Mouse (Mus musculus): ENCODE measurements around the gene Sytl1. TPM values are rescaled to one million over a fixed set of nuclear protein-coding genes. Genes with fewer than 3 reads are reported as not detected.

Gene Sytl1
- total RNA-seq, 1 experiment from 2014 or later, result 4.4 TPM

DNA sequence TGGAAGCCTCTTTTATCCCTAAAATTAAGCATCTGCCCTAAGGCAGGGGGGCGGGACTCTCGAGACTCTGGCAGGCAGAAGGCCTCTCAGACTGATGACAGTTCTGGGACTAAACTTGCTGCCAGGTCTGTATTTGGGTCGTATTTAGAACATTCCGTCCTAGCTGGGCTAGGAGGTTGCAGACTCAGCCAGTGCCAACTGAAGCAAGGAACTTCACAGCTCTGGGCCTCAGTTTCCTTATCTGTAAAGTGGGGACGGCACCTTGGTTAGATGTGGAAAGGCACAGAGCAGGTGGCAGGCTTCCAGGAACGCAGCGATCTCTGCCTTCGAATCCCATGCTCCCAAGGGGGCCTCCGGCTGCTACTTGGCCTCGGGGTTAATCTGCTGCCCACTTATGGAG is 36.8 kb downstream of the Sytl1 start:
- no peak for ATAC-seq (replicated peaks; ENCODE audit: insufficient number of reproducible peaks, low FRiP score, low TSS enrichment, poor library complexity, severe bottlenecking)

- ATAC-seq (replicated peaks; ENCODE audit: insufficient number of reproducible peaks, low FRiP score, low TSS enrichment, poor library complexity, severe bottlenecking), result no peak
These were observed 39.0 kb downstream of the Sytl1 start for GRCm38 (mm10) chr4:133223875-133224274.

GRCm38 (mm10) chr4:133221701-133222100 is 41.2 kb downstream of the Sytl1 start:
- no peak for ATAC-seq (replicated peaks; ENCODE audit: insufficient number of reproducible peaks, low FRiP score, low TSS enrichment, poor library complexity, severe bottlenecking)

DNA sequence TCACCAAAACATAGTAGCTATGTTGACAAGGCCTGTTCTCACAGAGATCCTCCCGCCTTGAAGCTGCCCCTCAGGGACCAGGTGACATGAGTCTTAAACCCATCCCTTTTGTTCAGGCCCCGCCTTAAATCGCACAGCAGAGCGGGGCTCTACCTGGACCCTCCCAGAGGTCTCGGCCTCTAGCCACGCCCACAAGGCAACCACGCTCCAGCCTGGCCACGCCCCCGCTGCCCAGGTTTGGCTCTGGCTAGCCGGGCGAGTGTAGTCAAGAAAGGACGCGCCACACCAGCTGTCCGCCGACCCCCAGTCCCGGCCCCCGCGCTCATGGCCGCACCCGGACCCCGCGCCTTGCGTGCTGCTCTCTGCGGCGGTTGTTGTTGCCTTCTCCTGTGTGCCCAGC is 42.3 kb downstream of the Sytl1 start:
- ATAC-seq (replicated peaks; ENCODE audit: insufficient number of reproducible peaks, low FRiP score, low TSS enrichment, poor library complexity, severe bottlenecking), result no peak

- no peak for ATAC-seq (replicated peaks; ENCODE audit: insufficient number of reproducible peaks, low FRiP score, low TSS enrichment, poor library complexity, severe bottlenecking)
These were observed 44.2 kb downstream of the Sytl1 start for GRCm38 (mm10) chr4:133218745-133219144.

- ATAC-seq (replicated peaks; ENCODE audit: insufficient number of reproducible peaks, low FRiP score, low TSS enrichment, poor library complexity, severe bottlenecking), result 0 out of 2 replicates have a peak, but pooled peaks have one; percentile 38
These were observed 45.3 kb downstream of the Sytl1 start for GRCm38 (mm10) chr4:133217641-133218040.

GRCm38 (mm10) chr4:133213661-133214060 is 49.3 kb downstream of the Sytl1 start:
- ATAC-seq (replicated peaks; ENCODE audit: insufficient number of reproducible peaks, low FRiP score, low TSS enrichment, poor library complexity, severe bottlenecking), result no peak

DNA sequence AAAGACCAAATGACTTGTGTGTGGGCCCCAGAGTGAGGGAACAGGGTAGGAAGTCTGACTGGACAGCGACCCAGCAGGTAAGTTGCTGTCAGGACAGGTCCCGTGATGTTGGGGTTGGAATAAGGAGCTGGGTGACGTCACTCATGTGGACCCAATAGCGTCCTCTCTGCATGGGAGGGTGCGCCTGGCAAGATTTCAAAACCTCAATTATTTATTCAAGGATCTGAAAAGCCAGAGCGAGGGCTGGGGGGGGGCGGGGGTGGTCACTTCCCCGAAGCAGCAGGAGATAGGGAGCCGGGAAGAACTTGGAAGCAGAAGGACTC is 49.7 kb downstream of the Sytl1 start:
- no peak for ATAC-seq (replicated peaks; ENCODE audit: insufficient number of reproducible peaks, low FRiP score, low TSS enrichment, poor library complexity, severe bottlenecking)

DNA sequence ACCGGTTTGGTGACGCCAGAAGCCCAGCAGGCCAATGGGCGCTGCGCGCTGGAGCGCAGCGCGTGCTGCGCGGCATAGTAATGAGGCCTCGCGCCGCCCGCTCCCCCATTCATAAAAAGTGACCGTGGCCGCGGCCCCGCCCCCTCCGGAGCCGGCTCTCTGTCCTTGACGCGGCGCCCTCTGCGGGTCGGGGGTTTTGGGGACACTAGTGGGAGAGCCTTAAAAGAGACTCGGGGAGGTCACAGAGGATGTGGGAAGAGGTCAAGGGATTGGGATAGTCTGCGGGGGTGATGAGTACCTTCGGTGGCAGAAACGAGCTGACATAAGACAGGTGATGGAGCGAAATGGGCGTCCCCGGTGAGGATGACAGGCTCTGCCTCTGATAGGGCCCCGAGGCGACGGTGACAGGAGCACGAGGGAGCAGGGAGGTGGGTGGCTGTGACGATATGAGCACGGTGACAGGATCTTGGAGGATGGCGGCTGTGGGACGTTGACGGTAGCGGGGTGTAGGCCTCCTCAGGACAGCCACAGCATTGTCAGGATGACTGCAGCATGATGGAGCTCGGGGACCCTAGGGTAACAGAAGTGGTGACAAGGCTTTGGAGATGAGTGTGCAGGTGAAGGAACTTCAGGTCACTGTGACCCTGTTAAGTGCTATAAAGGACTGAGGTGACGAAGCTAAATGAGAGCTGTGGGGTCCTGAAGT is 50.2 kb downstream of the Sytl1 start:
- ATAC-seq (replicated peaks; ENCODE audit: insufficient number of reproducible peaks, low FRiP score, low TSS enrichment, poor library complexity, severe bottlenecking), result peak; percentile 51

GRCm38 (mm10) chr4:133211751-133212561 is 51.0 kb downstream of the Sytl1 start, which contains the start of the genes Cd164l2 and Gpr3:
Gene Cd164l2 (plus strand): TSS chr4:133212131.
Gene Gpr3 (minus strand): TSS chr4:133212536.
- no peak for ATAC-seq (replicated peaks; ENCODE audit: insufficient number of reproducible peaks, low FRiP score, low TSS enrichment, poor library complexity, severe bottlenecking)

GRCm38 (mm10) chr4:133210788-133211390 is 52.0 kb downstream of the Sytl1 start:
- ATAC-seq (replicated peaks; ENCODE audit: insufficient number of reproducible peaks, low FRiP score, low TSS enrichment, poor library complexity, severe bottlenecking), result no peak

DNA sequence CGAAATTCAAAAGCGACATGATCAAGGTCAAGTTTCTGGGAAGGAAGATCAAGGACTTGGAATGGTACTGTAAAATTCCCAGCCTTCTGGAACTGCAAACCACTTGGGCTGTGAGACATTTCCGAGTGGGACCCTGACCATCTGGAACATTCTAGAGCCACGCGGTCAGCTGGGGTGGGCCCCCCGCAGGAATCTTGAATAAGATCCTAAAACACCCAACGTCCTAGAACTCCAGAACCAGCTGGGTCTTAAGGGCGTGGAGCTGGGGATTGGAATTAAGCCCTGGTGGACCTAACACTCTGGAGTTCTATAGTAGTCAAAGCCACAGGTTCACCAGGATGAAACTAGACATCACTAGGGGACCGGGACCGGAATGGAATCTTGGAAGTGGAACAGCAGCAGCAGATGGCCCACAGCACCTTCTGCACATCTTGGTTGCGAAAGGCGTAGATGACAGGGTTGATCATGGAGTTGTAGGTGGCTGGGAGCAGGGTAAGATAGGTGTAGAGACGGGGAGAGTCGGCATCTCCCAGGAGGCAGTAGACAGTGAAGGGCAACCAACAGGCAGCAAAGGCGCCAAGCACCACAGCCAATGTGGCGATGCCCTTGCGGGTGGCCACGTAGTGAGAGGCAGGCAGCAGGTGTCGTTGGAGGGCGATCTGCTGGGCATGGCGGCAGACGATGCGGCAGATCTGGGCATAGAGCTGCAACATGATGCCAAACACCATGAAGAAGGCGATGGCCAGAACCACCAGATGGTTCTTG is 52.7 kb downstream of the Sytl1 start:
- ATAC-seq (replicated peaks; ENCODE audit: insufficient number of reproducible peaks, low FRiP score, low TSS enrichment, poor library complexity, severe bottlenecking), result no peak

DNA sequence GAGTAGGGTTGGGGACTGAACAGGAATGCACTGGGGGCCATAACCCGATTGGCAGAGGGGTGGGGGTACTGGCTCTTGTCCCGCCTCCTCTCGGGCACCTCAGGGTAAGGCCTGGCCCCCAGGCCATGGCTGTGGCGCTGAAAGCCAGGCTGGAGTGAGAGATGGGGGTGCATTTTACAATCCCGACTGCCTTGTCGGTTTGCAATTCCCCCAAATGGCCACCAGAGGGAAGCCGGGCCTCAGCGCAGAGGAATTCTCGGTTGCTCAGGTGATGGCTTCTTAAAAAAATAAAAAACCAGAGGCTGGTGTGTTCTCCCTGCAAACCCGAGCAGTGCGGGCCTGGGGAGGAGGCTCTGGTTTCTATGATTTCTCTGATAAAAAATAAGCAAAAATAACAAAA is 53.5 kb downstream of the Sytl1 start:
- ATAC-seq (replicated peaks; ENCODE audit: insufficient number of reproducible peaks, low FRiP score, low TSS enrichment, poor library complexity, severe bottlenecking), result 0 out of 2 replicates have a peak, but pooled peaks have one; percentile 30

- no peak for ATAC-seq (replicated peaks; ENCODE audit: insufficient number of reproducible peaks, low FRiP score, low TSS enrichment, poor library complexity, severe bottlenecking)
These were observed 58.5 kb downstream of the Sytl1 start for GRCm38 (mm10) chr4:133204379-133204778.

DNA sequence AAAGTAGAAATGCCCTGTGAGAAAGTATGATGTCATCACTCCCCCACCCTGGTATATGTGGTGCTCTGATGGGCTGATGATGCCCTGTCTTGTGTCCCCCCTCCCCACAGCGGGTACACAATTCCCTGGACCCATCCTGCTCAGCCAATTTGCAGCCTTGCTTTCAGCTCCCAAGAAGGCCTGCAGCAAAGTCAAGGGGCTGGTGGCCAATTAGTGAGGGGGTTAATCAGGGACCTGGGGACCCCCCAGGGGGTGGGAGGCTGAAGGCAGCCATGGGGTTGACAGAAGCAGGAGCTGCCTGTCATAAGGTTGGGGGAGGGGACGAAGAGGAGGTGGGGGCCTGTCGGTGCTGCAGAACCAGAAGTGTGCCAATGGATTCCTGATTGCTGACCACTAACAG is 59.3 kb downstream of the Sytl1 start:
- ATAC-seq (replicated peaks; ENCODE audit: insufficient number of reproducible peaks, low FRiP score, low TSS enrichment, poor library complexity, severe bottlenecking), result no peak

All from monocyte, adult 5-6 weeks (primary cell).